Mouse (Mus musculus) embryonic facial prominence, embryonic 14.5 days (tissue): ENCODE measurements around the gene Dhrs13. TPM values are rescaled to one million over a fixed set of nuclear protein-coding genes. Genes with fewer than 3 reads are reported as not detected.

Experiments
- ATAC-seq: fragments of 200-750 bp; cut with Nextera tagmentation; 2 replicates; pipeline ENCODE4 v1.8.0; 2017; ENCODE audit warnings: low read depth, moderate number of reproducible peaks, moderate TSS enrichment
- DNase-seq: peaks from one replicate; pipeline ENCODE4 v3.0.0-alpha.2; 2015; ENCODE audit warnings: low spot score
- H3K27ac ChIP-seq: fragments of 300-500 bp; sonication (generic); replicated peaks from 2 replicates; pipeline ENCODE4 v1.5.1; 2014; ENCODE audit warnings: low read depth, mild to moderate bottlenecking, low read length, moderate library complexity
- H3K27me3 ChIP-seq: fragments of 300-500 bp; sonication (generic); replicated peaks from 2 replicates; pipeline ENCODE4 v1.6.1; 2014; ENCODE audit warnings: low read length; ENCODE audit not compliant: control insufficient read depth, insufficient read depth
- H3K36me3 ChIP-seq: fragments of 300-500 bp; sonication (generic); 2 replicates; pipeline ENCODE4 v1.6.1; 2014; ENCODE audit warnings: low read length, mixed read lengths; ENCODE audit not compliant: control insufficient read depth, insufficient read depth
- H3K4me1 ChIP-seq: fragments of 300-500 bp; sonication (generic); 2 replicates; pipeline ENCODE4 v1.6.1; 2014; ENCODE audit warnings: antibody characterized with exemption, low read length; ENCODE audit not compliant: control insufficient read depth, insufficient read depth
- H3K4me2 ChIP-seq: fragments of 300-500 bp; sonication (generic); 2 replicates; pipeline ENCODE4 v1.6.1; 2014; ENCODE audit warnings: low read depth, mild to moderate bottlenecking, low read length, moderate library complexity, mixed read lengths
- H3K4me3 ChIP-seq: fragments of 300-500 bp; sonication (generic); 2 replicates; pipeline ENCODE4 v1.5.1; 2014; ENCODE audit warnings: low read depth, mild to moderate bottlenecking, low read length
- H3K9ac ChIP-seq: fragments of 300-500 bp; sonication (generic); 2 replicates; pipeline ENCODE4 v1.6.1; 2014; ENCODE audit warnings: low read depth, mild to moderate bottlenecking, low read length, moderate library complexity, mixed read lengths
- H3K9me3 ChIP-seq: fragments of 300-500 bp; sonication (generic); 2 replicates; pipeline ENCODE4 v1.6.1; 2016; ENCODE audit warnings: low read length; ENCODE audit not compliant: control insufficient read depth
- WGBS: fragments of 180-500 bp; shearing (Covaris S2); extraction: QIAGEN DNeasy Blood & Tissue Kit; methylation state at CpG from one replicate; pipeline ENCODE4 v1.1.7; 2014; 5-methylcytosine and 5-hydroxymethylcytosine counted together
- polyA plus RNA-seq: library from polyadenylated mRNA; unstranded; fragments of >200 nt; fragmentation: Nextera tagmentation; extraction: Ambion mirVana; gene quantifications from 2 replicates; pipeline ENCODE4 v1.2.1, GENCODE M21; 2014

The Dhrs13 gene
- polyA plus RNA-seq, 1 experiment from 2014 or later, result 19.1 TPM

DNA sequence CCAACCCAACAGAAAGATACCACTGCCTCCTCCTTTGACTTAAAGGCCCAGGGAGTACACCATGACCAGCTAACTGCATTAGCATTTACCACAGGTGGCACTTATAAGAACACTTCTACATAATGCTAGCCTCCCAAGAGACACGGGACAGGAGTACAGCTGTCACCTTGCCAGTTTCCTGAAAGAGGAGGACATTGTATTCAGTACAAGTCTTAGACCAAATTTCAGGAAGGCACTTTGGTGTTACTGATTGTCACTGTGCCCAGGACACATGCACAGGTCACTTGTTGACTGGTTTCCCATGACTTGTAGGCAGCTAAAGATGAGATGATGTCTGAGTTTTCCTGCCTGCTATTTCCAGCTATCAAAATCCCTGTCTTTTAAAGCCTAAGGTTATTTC, 36.5 kb upstream of the Dhrs13 start:
- Histone ChIP-seq H3K27ac (no peak overlapping the region), H3K4me1 (no peaks in the 10 kb centered on the region), H3K36me3 (peaks cover 34% of the 10 kb centered on the region), H3K27me3 (no peaks in the 10 kb centered on the region), H3K9me3 (no peaks in the 10 kb centered on the region), H3K9ac (no peak overlapping the region), H3K4me3 (no peak overlapping the region), H3K4me2 (no peak overlapping the region)
- no peak for ATAC-seq
- WGBS, result 75% methylated on average over 1 of the region's 1 CpGs
- peak; percentile 10 for DNase-seq

DNA sequence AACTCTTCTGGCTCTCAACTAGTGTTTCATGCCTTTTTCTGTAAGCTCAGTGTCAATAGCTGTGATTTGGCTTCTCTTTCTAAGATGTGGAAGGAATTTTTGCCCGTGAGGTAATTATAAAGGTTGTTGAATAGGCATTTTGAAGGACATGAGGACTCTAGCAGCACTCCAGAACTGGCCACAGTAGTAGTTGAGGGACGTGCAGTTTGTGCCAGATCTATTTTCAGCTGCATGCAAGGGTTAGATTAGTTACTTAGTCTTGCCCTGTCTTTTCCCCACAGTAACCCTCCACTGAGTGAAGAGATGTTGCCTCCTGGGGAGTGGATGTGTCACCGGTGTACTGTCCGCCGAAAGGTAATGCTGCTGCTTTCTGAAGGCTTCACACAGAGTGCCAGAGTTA, 25.6 kb upstream of the Dhrs13 start:
- Histone ChIP-seq H3K4me3 (no peak overlapping the region), H3K27me3 (no peaks in the 10 kb centered on the region), H3K4me2 (no peak overlapping the region), H3K9me3 (no peaks in the 10 kb centered on the region), H3K4me1 (no peaks in the 10 kb centered on the region), H3K9ac (no peak overlapping the region), H3K36me3 (peaks cover 76% of the 10 kb centered on the region), H3K27ac (no peak overlapping the region)
- DNase-seq, result no peak
- 90% methylated on average over 5 of the region's 5 CpGs for WGBS
- ATAC-seq, result no peak

GRCm38 (mm10) chr11:78019676-78020075, 12.4 kb upstream of the Dhrs13 start:
- 14% methylated on average over 4 of the region's 4 CpGs for WGBS
- ATAC-seq, result peak; percentile 83; the same call in 1 of the 2 replicates
- no peak overlapping the region for H3K4me3 ChIP-seq
- H3K27me3 ChIP-seq, result no peaks in the 10 kb centered on the region
- H3K9me3 ChIP-seq, result no peaks in the 10 kb centered on the region
- no peak overlapping the region for H3K9ac ChIP-seq
- H3K27ac ChIP-seq, result no peak overlapping the region
- DNase-seq, result peak; percentile 73
- peaks cover 92% of the 10 kb centered on the region for H3K36me3 ChIP-seq
- no peaks in the 10 kb centered on the region for H3K4me1 ChIP-seq
- no peak overlapping the region for H3K4me2 ChIP-seq

DNA sequence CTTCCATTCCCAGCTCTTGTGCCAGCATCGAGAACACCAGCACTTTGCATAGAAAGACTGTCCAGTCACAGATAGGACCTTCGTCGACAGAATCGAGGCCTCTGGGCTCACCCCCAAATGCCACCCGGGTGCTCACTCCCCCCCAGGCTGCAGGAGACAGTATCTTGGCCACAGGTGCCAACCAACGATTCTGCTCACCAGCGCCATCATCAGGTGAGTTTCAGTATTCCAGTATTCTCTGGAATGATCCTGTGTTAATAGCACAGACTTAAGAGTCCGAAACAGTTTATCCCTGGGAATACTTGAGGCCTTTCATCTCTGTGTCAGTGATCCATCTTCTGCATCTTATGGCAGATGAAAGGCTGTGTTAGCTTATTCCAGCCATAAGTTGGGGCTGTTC, 8.5 kb upstream of the Dhrs13 start:
- no peak overlapping the region for H3K4me3 ChIP-seq
- H3K4me2 ChIP-seq, result no peak overlapping the region
- 89% methylated on average over 8 of the region's 8 CpGs for WGBS
- DNase-seq (no peak), ATAC-seq (no peak)
- no peaks in the 10 kb centered on the region for H3K9me3 ChIP-seq
- H3K36me3 ChIP-seq, result peaks cover 91% of the 10 kb centered on the region
- H3K27ac ChIP-seq, result no peak overlapping the region
- no peaks in the 10 kb centered on the region for H3K27me3 ChIP-seq
- no peak overlapping the region for H3K9ac ChIP-seq
- H3K4me1 ChIP-seq, result no peaks in the 10 kb centered on the region

GRCm38 (mm10) chr11:78029240-78029639, 2.8 kb upstream of the Dhrs13 start:
- H3K9ac ChIP-seq, result no peak overlapping the region
- H3K9me3 ChIP-seq, result no peaks in the 10 kb centered on the region
- H3K4me2 ChIP-seq, result no peak overlapping the region
- H3K27ac ChIP-seq, result no peak overlapping the region
- WGBS, result 83% methylated on average over 8 of the region's 8 CpGs
- H3K4me3 ChIP-seq, result no peak overlapping the region
- no peak for ATAC-seq
- H3K27me3 ChIP-seq, result no peaks in the 10 kb centered on the region
- H3K36me3 ChIP-seq, result peaks cover 58% of the 10 kb centered on the region
- no peak for DNase-seq
- H3K4me1 ChIP-seq, result peaks cover 6% of the 10 kb centered on the region; the same call in 1 of the 2 replicates

GRCm38 (mm10) chr11:78030600-78030999, 1.5 kb upstream of the Dhrs13 start:
- DNase-seq (no peak), ATAC-seq (no peak)
- Histone ChIP-seq H3K27ac (no peak overlapping the region), H3K4me2 (no peak overlapping the region), H3K27me3 (no peaks in the 10 kb centered on the region), H3K4me3 (no peak overlapping the region), H3K4me1 (peaks cover 6% of the 10 kb centered on the region; the same call in 1 of the 2 replicates), H3K9ac (no peak overlapping the region), H3K9me3 (no peaks in the 10 kb centered on the region), H3K36me3 (peaks cover 59% of the 10 kb centered on the region)
- 55% methylated on average over 2 of the region's 2 CpGs for whole genome bisulfite sequencing

DNA sequence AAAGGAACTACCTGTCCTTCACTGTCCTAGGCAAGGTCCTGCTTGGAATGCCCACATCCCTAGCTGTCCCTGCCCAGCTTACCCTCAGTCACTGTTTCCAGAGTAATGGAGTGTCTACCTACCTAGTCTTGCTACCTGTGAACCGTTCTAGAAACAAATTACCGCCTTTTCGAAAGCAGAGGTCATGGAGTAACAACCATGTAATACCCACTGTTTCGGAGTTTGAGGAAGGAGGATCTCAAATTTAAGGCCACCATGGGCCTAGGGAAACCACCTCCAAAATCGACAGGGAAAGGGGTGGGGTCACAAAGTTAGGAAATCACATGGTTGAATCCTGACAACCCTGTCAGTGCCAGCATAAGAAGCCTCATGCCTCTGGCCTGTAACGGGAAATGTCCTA, 691 bp upstream of the Dhrs13 start:
- WGBS, result 37% methylated on average over 6 of the region's 6 CpGs
- no peak overlapping the region for H3K9ac ChIP-seq
- H3K27ac ChIP-seq, result peak overlapping the region; percentile 90; the same call in 1 of the 2 replicates

GRCm38 (mm10) chr11:78032809-78033195, 722 bp downstream of the Dhrs13 start:
- H3K4me1 ChIP-seq, result peaks cover 6% of the 10 kb centered on the region; the same call in 1 of the 2 replicates
- peak overlapping the region; percentile 84 for H3K9ac ChIP-seq
- peaks cover 37% of the 10 kb centered on the region for H3K36me3 ChIP-seq
- DNase-seq, result peak; percentile 23
- no peaks in the 10 kb centered on the region for H3K27me3 ChIP-seq
- peak overlapping the region; percentile 79 for H3K4me3 ChIP-seq
- peak overlapping the region; percentile 90; the same call in 1 of the 2 replicates for H3K27ac ChIP-seq
- no peak for ATAC-seq
- no peaks in the 10 kb centered on the region for H3K9me3 ChIP-seq
- H3K4me2 ChIP-seq, result peak overlapping the region; percentile 71
- 10% methylated on average over 5 of the region's 5 CpGs for WGBS

More for the DNA sequence above, 691 bp upstream of the Dhrs13 start:
- H3K4me3 ChIP-seq, result peak overlapping the region; percentile 79
- H3K27me3 ChIP-seq, result no peaks in the 10 kb centered on the region
- no peaks in the 10 kb centered on the region for H3K9me3 ChIP-seq
- ATAC-seq, result no peak
- H3K4me2 ChIP-seq, result peak overlapping the region; percentile 71
- H3K36me3 ChIP-seq, result peaks cover 51% of the 10 kb centered on the region
- H3K4me1 ChIP-seq, result peaks cover 6% of the 10 kb centered on the region; the same call in 1 of the 2 replicates
- DNase-seq, result no peak

GRCm38 (mm10) chr11:78033931-78034617, 2.0 kb downstream of the Dhrs13 start:
- no peak for ATAC-seq

More at GRCm38 (mm10) chr11:78033931-78034617, 2.0 kb downstream of the Dhrs13 start:
- WGBS, result 93% methylated on average over 23 of the region's 23 CpGs
- Histone ChIP-seq H3K9ac (no peak overlapping the region), H3K27me3 (no peaks in the 10 kb centered on the region), H3K4me3 (no peak overlapping the region), H3K36me3 (peaks cover 24% of the 10 kb centered on the region), H3K4me1 (peaks cover 6% of the 10 kb centered on the region; the same call in 1 of the 2 replicates), H3K4me2 (no peak overlapping the region), H3K9me3 (no peaks in the 10 kb centered on the region), H3K27ac (no peak overlapping the region)
- no peak for DNase-seq
